Mouse (Mus musculus): ENCODE results near the gene Entpd5. TPM values are rescaled to one million over a fixed set of nuclear protein-coding genes. Genes with fewer than 3 reads are reported as not detected.

Gene Entpd5
- 8.3 and 19.6 TPM in 2 replicates for polyA plus RNA-seq (2014; fragmentation: Nextera tagmentation; extraction: Ambion mirVana)

- Histone ChIP-seq H3K4me1 (ENCODE audit: control insufficient read depth, insufficient read depth, low read length) (peaks cover 4% of the 10 kb centered on the region; the same call in 1 of the 2 replicates), H3K27ac (ENCODE audit: low read depth, low read length) (peak within 1 kb of the TSS; percentile 65), H3K9me3 (ENCODE audit: control insufficient read depth, low read length) (no peaks in the 10 kb centered on the region), H3K4me3 (ENCODE audit: low read length) (peak within 1 kb of the TSS; percentile 67), H3K36me3 (ENCODE audit: control insufficient read depth, insufficient read depth, low read length) (no peaks in the 10 kb centered on the region), H3K27me3 (ENCODE audit: control insufficient read depth, insufficient read depth, low read length) (no peaks in the 10 kb centered on the region), H3K4me2 (replicated peaks; ENCODE audit: low read depth, low read length) (peak within 1 kb of the TSS; percentile 97), H3K9ac (ENCODE audit: low read depth, low read length) (peak within 1 kb of the TSS; percentile 85)
- ATAC-seq (ENCODE audit: low FRiP score, low TSS enrichment) = peak; percentile 87
- under 1% methylated on average over 60 of the region's 63 CpGs for WGBS
These were observed at the start of gene Entpd5, which contains the start of gene Bbof1 for GRCm38 (mm10) chr12:84408819-84409507. Gene Entpd5 (minus strand): TSS chr12:84409029. Gene Bbof1 (plus strand): TSS chr12:84409071.

- Histone ChIP-seq H3K36me3 (ENCODE audit: control insufficient read depth, insufficient read depth, low read length) (peaks cover 32% of the 10 kb centered on the region), H3K4me1 (ENCODE audit: control insufficient read depth, insufficient read depth, low read length) (0 out of 2 replicates have a peak, but pooled peaks cover 3% of the 10 kb centered on the region), H3K4me3 (ENCODE audit: low read length) (no peak overlapping the region), H3K9me3 (ENCODE audit: control insufficient read depth, low read length) (no peaks in the 10 kb centered on the region), H3K27ac (ENCODE audit: low read depth, low read length) (no peak overlapping the region), H3K9ac (ENCODE audit: low read depth, low read length) (no peak overlapping the region), H3K27me3 (ENCODE audit: control insufficient read depth, insufficient read depth, low read length) (no peaks in the 10 kb centered on the region), H3K4me2 (replicated peaks; ENCODE audit: low read depth, low read length) (no peak overlapping the region)
- 91% methylated on average over 3 of the region's 3 CpGs for WGBS
- ATAC-seq (ENCODE audit: low FRiP score, low TSS enrichment) = no peak
These were observed 48.1 kb upstream of the Entpd5 start for GRCm38 (mm10) chr12:84456911-84457310.

- Histone ChIP-seq H3K27me3 (ENCODE audit: control insufficient read depth, insufficient read depth, low read length) (no peaks in the 10 kb centered on the region), H3K4me3 (ENCODE audit: low read length) (peak overlapping the region; percentile 65), H3K36me3 (ENCODE audit: control insufficient read depth, insufficient read depth, low read length) (peaks cover under 1% of the 10 kb centered on the region), H3K9me3 (ENCODE audit: control insufficient read depth, low read length) (no peaks in the 10 kb centered on the region), H3K4me1 (ENCODE audit: control insufficient read depth, insufficient read depth, low read length) (0 out of 2 replicates have a peak, but pooled peaks cover 3% of the 10 kb centered on the region), H3K4me2 (replicated peaks; ENCODE audit: low read depth, low read length) (peak overlapping the region; percentile 71), H3K27ac (ENCODE audit: low read depth, low read length) (0 out of 2 replicates have a peak overlapping the region, but pooled peaks have one; percentile 9), H3K9ac (ENCODE audit: low read depth, low read length) (peak overlapping the region; percentile 53)
- ATAC-seq (ENCODE audit: low FRiP score, low TSS enrichment) = no peak
- under 1% methylated on average over 11 of the region's 11 CpGs for WGBS
These were observed 43.0 kb upstream of the Entpd5 start for GRCm38 (mm10) chr12:84451801-84452200.

- Histone ChIP-seq H3K27ac (ENCODE audit: low read depth, low read length) (peak within 1 kb of the TSS; percentile 33), H3K4me3 (ENCODE audit: low read length) (peak within 1 kb of the TSS; percentile 65), H3K9me3 (ENCODE audit: control insufficient read depth, low read length) (no peaks in the 10 kb centered on the region), H3K9ac (ENCODE audit: low read depth, low read length) (peak within 1 kb of the TSS; percentile 67), H3K36me3 (ENCODE audit: control insufficient read depth, insufficient read depth, low read length) (no peaks in the 10 kb centered on the region), H3K27me3 (ENCODE audit: control insufficient read depth, insufficient read depth, low read length) (no peaks in the 10 kb centered on the region), H3K4me2 (replicated peaks; ENCODE audit: low read depth, low read length) (peak within 1 kb of the TSS; percentile 71), H3K4me1 (ENCODE audit: control insufficient read depth, insufficient read depth, low read length) (0 out of 2 replicates have a peak, but pooled peaks cover 3% of the 10 kb centered on the region)
- peak; percentile 99 for ATAC-seq (ENCODE audit: low FRiP score, low TSS enrichment)
- under 1% methylated on average over 49 of the region's 49 CpGs for WGBS
These were observed 42.2 kb upstream of the Entpd5 start, which contains the start of the genes Aldh6a1 and Lin52 for GRCm38 (mm10) chr12:84450718-84451646. Gene Aldh6a1 (minus strand): TSS chr12:84451004. Gene Lin52 (plus strand): TSS chr12:84451422.

GRCm38 (mm10) chr12:84450351-84450717, 41.5 kb upstream of the Entpd5 start:
- no peaks in the 10 kb centered on the region for H3K27me3 ChIP-seq (ENCODE audit: control insufficient read depth, insufficient read depth, low read length)
- ATAC-seq (ENCODE audit: low FRiP score, low TSS enrichment) = peak; percentile 5
- peak overlapping the region; percentile 65 for H3K4me3 ChIP-seq (ENCODE audit: low read length)
- H3K27ac ChIP-seq (ENCODE audit: low read depth, low read length) = peak overlapping the region; percentile 33
- H3K4me1 ChIP-seq (ENCODE audit: control insufficient read depth, insufficient read depth, low read length) = 0 out of 2 replicates have a peak, but pooled peaks cover 3% of the 10 kb centered on the region
- peak overlapping the region; percentile 70 for H3K4me2 ChIP-seq (replicated peaks; ENCODE audit: low read depth, low read length)
- H3K9ac ChIP-seq (ENCODE audit: low read depth, low read length) = peak overlapping the region; percentile 67
- no peaks in the 10 kb centered on the region for H3K9me3 ChIP-seq (ENCODE audit: control insufficient read depth, low read length)
- 1% methylated on average over 6 of the region's 6 CpGs for WGBS
- H3K36me3 ChIP-seq (ENCODE audit: control insufficient read depth, insufficient read depth, low read length) = no peaks in the 10 kb centered on the region

- no peak overlapping the region; the same call in 1 of the 2 replicates for H3K9ac ChIP-seq (ENCODE audit: low read depth, low read length)
- ATAC-seq (ENCODE audit: low FRiP score, low TSS enrichment) = no peak
These were observed 41.1 kb upstream of the Entpd5 start for GRCm38 (mm10) chr12:84449887-84450286.

GRCm38 (mm10) chr12:84448181-84448580, 39.4 kb upstream of the Entpd5 start:
- no peak overlapping the region for H3K9ac ChIP-seq (ENCODE audit: low read depth, low read length)
- H3K27ac ChIP-seq (ENCODE audit: low read depth, low read length) = no peak overlapping the region
- H3K4me1 ChIP-seq (ENCODE audit: control insufficient read depth, insufficient read depth, low read length) = 0 out of 2 replicates have a peak, but pooled peaks cover 3% of the 10 kb centered on the region
- no peak overlapping the region for H3K4me2 ChIP-seq (replicated peaks; ENCODE audit: low read depth, low read length)
- no peak overlapping the region for H3K4me3 ChIP-seq (ENCODE audit: low read length)
- H3K9me3 ChIP-seq (ENCODE audit: control insufficient read depth, low read length) = no peaks in the 10 kb centered on the region
- WGBS = 84% methylated on average over 6 of the region's 6 CpGs
- H3K27me3 ChIP-seq (ENCODE audit: control insufficient read depth, insufficient read depth, low read length) = no peaks in the 10 kb centered on the region
- H3K36me3 ChIP-seq (ENCODE audit: control insufficient read depth, insufficient read depth, low read length) = no peaks in the 10 kb centered on the region
- ATAC-seq (ENCODE audit: low FRiP score, low TSS enrichment) = no peak

More at GRCm38 (mm10) chr12:84449887-84450286, 41.1 kb upstream of the Entpd5 start:
- no peaks in the 10 kb centered on the region for H3K9me3 ChIP-seq (ENCODE audit: control insufficient read depth, low read length)
- H3K4me3 ChIP-seq (ENCODE audit: low read length) = peak overlapping the region; percentile 65; the same call in 1 of the 2 replicates
- H3K4me1 ChIP-seq (ENCODE audit: control insufficient read depth, insufficient read depth, low read length) = 0 out of 2 replicates have a peak, but pooled peaks cover 3% of the 10 kb centered on the region
- H3K4me2 ChIP-seq (replicated peaks; ENCODE audit: low read depth, low read length) = peak overlapping the region; percentile 70
- no peaks in the 10 kb centered on the region for H3K27me3 ChIP-seq (ENCODE audit: control insufficient read depth, insufficient read depth, low read length)
- H3K27ac ChIP-seq (ENCODE audit: low read depth, low read length) = no peak overlapping the region
- H3K36me3 ChIP-seq (ENCODE audit: control insufficient read depth, insufficient read depth, low read length) = no peaks in the 10 kb centered on the region
- WGBS = 50% methylated on average over 10 of the region's 10 CpGs

- Histone ChIP-seq H3K27me3 (ENCODE audit: control insufficient read depth, insufficient read depth, low read length) (no peaks in the 10 kb centered on the region), H3K36me3 (ENCODE audit: control insufficient read depth, insufficient read depth, low read length) (no peaks in the 10 kb centered on the region), H3K9ac (ENCODE audit: low read depth, low read length) (no peak overlapping the region), H3K4me3 (ENCODE audit: low read length) (no peak overlapping the region), H3K9me3 (ENCODE audit: control insufficient read depth, low read length) (no peaks in the 10 kb centered on the region), H3K4me1 (ENCODE audit: control insufficient read depth, insufficient read depth, low read length) (0 out of 2 replicates have a peak, but pooled peaks cover 1% of the 10 kb centered on the region), H3K4me2 (replicated peaks; ENCODE audit: low read depth, low read length) (no peak overlapping the region), H3K27ac (ENCODE audit: low read depth, low read length) (no peak overlapping the region)
- WGBS = 80% methylated on average over 1 of the region's 1 CpGs
- ATAC-seq (ENCODE audit: low FRiP score, low TSS enrichment) = no peak
These were observed 38.6 kb upstream of the Entpd5 start for GRCm38 (mm10) chr12:84447386-84447785.

Measured in kidney, embryonic 14.5 days (tissue).